Mouse (Mus musculus) myocyte (in vitro differentiated cells): ENCODE measurements around the gene Commd1. TPM values are rescaled to one million over a fixed set of nuclear protein-coding genes. Genes with fewer than 3 reads are reported as not detected.

Source experiments
- H3K27me3 ChIP-seq: one replicate; pipeline ENCODE4 v1.6.1; 2011; ENCODE audit not compliant: control insufficient read depth, insufficient read depth, insufficient read length
- H3K36me3 ChIP-seq: one replicate; pipeline ENCODE4 v1.6.1; 2011; ENCODE audit not compliant: control insufficient read depth, insufficient read depth
- H3K4me2 ChIP-seq: one replicate; pipeline ENCODE4 v1.6.1; 2011; ENCODE audit warnings: low read depth, control low read depth
- H3K4me3 ChIP-seq: one replicate; pipeline ENCODE4 v1.5.1; 2011; ENCODE audit warnings: mild to moderate bottlenecking, control low read depth, moderate library complexity
- H3K79me2 ChIP-seq: one replicate; pipeline ENCODE4 v1.6.1; 2011; ENCODE audit not compliant: control insufficient read depth, insufficient read depth
- H3ac ChIP-seq: one replicate; pipeline ENCODE4 v1.6.1; 2011; ENCODE audit not compliant: control insufficient read depth, insufficient read length
- CEBPB ChIP-seq: IDR thresholded peaks from 2 replicates; pipeline ENCODE4 v1.6.1; 2011; ENCODE audit warnings: mild to moderate bottlenecking, moderate library complexity; ENCODE audit not compliant: poor library complexity, insufficient read depth, severe bottlenecking
- E2F4 ChIP-seq: IDR thresholded peaks from one replicate; pipeline ENCODE4 v1.6.1; 2011; ENCODE audit warnings: mild to moderate bottlenecking, control low read depth, moderate library complexity; ENCODE audit not compliant: insufficient read depth
- MAX ChIP-seq: IDR thresholded peaks from one replicate; pipeline ENCODE4 v1.6.1; 2011; ENCODE audit warnings: low read depth, mild to moderate bottlenecking, control low read depth
- MYOD1 ChIP-seq, 3 experiments: IDR thresholded peaks; one replicate each; pipeline ENCODE4 v1.6.1; 2011; ENCODE audit warnings: control low read depth in 2 of 3, low read depth in 2 of 3, mild to moderate bottlenecking in 2 of 3, moderate library complexity in 1 of 3; ENCODE audit not compliant: insufficient read length in 2 of 3, control insufficient read depth in 1 of 3
- MYOG ChIP-seq, 3 experiments: IDR thresholded peaks; one replicate each; pipeline ENCODE4 v1.6.1; 2011; ENCODE audit warnings: control low read depth in 2 of 3, low read depth in 2 of 3, mild to moderate bottlenecking in 2 of 3; ENCODE audit not compliant: insufficient read length in 2 of 3, control insufficient read depth in 1 of 3, insufficient read depth in 1 of 3
- POLR2A ChIP-seq: IDR thresholded peaks from one replicate; pipeline ENCODE4 v1.6.1; 2011; ENCODE audit warnings: low read depth, mild to moderate bottlenecking, control low read depth, moderate library complexity; ENCODE audit not compliant: insufficient read length
- POLR2AphosphoS2 ChIP-seq: IDR thresholded peaks from one replicate; pipeline ENCODE4 v1.6.1; 2011; ENCODE audit warnings: low read depth, control low read depth; ENCODE audit not compliant: insufficient read length
- REST ChIP-seq: IDR thresholded peaks from one replicate; pipeline ENCODE4 v1.6.1; 2011; ENCODE audit warnings: mild to moderate bottlenecking, control low read depth, moderate library complexity; ENCODE audit not compliant: insufficient read depth, insufficient read length
- SRF ChIP-seq: IDR thresholded peaks from one replicate; pipeline ENCODE4 v1.6.1; 2011; ENCODE audit warnings: low read depth; ENCODE audit not compliant: control insufficient read depth, insufficient read length
- TCF12 ChIP-seq: IDR thresholded peaks from one replicate; pipeline ENCODE4 v1.6.1; 2011; ENCODE audit warnings: mild to moderate bottlenecking, control low read depth; ENCODE audit not compliant: poor library complexity, insufficient read depth, severe bottlenecking
- TCF3 ChIP-seq: IDR thresholded peaks from one replicate; pipeline ENCODE4 v1.6.1; 2011; ENCODE audit warnings: low read depth, control low read depth; ENCODE audit not compliant: insufficient read length
- USF1 ChIP-seq: IDR thresholded peaks from one replicate; pipeline ENCODE4 v1.6.1; 2011; ENCODE audit warnings: low read depth, mild to moderate bottlenecking, control low read depth, moderate library complexity
- polyA plus RNA-seq: library from polyadenylated mRNA; unstranded; fragments of >200 nt; fragmentation: generic; extraction: Trizol; gene quantifications from one replicate; pipeline ENCODE4 v1.2.1, GENCODE M21; 2012; ENCODE audit warnings: missing spikeins

Gene Commd1
- polyA plus RNA-seq, 1 experiment: 174 TPM

DNA sequence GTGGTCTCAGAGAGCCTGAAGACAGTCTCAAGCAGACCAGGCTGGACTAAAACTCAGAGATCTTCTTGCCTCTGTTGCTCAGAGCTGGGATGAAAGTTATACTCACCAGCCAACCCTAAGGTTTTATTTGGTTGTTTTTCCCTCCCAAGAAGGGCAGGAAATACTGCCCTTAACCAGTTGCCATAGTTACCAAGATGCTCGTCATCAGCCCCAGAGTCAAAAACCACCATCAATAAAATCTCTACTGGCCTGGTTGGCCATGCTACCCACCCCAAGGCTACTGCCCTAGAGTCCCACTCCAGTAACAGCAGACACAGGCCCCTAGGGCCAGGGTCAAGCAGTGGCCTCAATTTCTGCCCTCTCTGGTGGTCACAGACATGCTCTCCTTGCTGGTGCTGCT lies 129.7 kb downstream of the Commd1 start:
- TF ChIP-seq MAX (no peak), TCF3 (no peak), REST (no peak), TCF12 (no peak), MYOD1 (IDR thresholded peaks at IDR 0.05; ENCODE audit: control insufficient read depth in 1 of 3, insufficient read length in 2 of 3, low read depth in 2 of 3) (no peak), POLR2A (no peak)
- Histone ChIP-seq H3K4me2 (no peak overlapping the region), H3ac (no peak overlapping the region), H3K79me2 (peaks cover 91% of the 10 kb centered on the region), H3K36me3 (no peaks in the 10 kb centered on the region), H3K4me3 (no peak overlapping the region), H3K27me3 (no peaks in the 10 kb centered on the region)

DNA sequence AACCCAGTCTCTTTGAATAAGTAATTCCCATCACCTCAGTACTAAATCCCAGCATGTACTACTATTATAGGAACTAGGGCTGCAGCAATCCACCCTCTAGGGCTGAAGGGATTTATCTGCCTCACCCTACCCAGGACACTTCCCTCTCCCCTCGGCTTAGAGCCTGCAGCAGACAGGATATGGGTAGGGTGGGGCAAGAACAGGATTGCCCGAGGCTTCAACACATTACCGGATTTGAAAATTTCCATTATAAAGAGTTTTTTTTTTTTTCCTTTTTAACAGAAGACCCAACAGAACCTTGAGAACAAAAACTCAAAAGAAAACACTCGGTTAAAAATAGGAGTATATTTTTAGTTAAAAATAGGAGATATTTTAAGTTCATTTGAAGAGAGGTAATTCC lies 130.8 kb downstream of the Commd1 start:
- no peak overlapping the region for H3K4me3 ChIP-seq
- peaks cover 90% of the 10 kb centered on the region for H3K79me2 ChIP-seq
- no peak overlapping the region for H3ac ChIP-seq

DNA sequence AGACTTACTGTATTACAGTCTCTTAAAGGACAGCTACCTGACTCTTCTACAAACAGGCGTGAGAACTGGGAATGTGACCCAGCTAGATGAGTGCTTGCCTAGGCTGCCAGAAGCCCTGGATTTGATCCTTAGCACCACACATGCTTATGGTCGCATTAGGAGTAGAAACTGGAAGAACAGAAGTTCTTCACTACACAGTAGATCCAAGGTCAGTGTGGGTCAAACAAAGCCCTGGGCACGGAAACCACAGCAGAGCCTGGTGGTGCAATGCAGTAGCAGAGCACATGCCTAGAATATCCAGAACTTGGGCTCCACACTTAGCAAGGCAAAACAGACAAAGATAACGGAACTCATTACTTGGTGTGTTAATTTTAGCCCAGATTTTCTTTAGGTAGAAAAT lies 132.1 kb downstream of the Commd1 start:
- TF ChIP-seq REST (no peak), MYOD1 (IDR thresholded peaks at IDR 0.05; ENCODE audit: control insufficient read depth in 1 of 3, insufficient read length in 2 of 3, low read depth in 2 of 3) (no peak), TCF3 (no peak), USF1 (no peak), TCF12 (no peak), E2F4 (no peak), POLR2AphosphoS2 (no peak), MAX (no peak), MYOG (IDR thresholded peaks at IDR 0.05; ENCODE audit: control insufficient read depth in 1 of 3, insufficient read depth in 1 of 3, insufficient read length in 2 of 3, low read depth in 2 of 3) (no peak), CEBPB (no peak), SRF (no peak), POLR2A (no peak)
- H3K36me3 ChIP-seq: no peaks in the 10 kb centered on the region
- H3K4me2 ChIP-seq: no peak overlapping the region
- H3K4me3 ChIP-seq: no peak overlapping the region
- H3K27me3 ChIP-seq: no peaks in the 10 kb centered on the region
- peaks cover 85% of the 10 kb centered on the region for H3K79me2 ChIP-seq
- no peak overlapping the region for H3ac ChIP-seq

More for the DNA sequence above, 130.8 kb downstream of the Commd1 start:
- no peaks in the 10 kb centered on the region for H3K27me3 ChIP-seq
- no peak overlapping the region for H3K4me2 ChIP-seq
- TF ChIP-seq POLR2A (no peak), POLR2AphosphoS2 (no peak), USF1 (no peak), CEBPB (no peak), SRF (no peak), TCF3 (no peak), TCF12 (no peak), REST (no peak), E2F4 (no peak), MAX (no peak), MYOD1 (IDR thresholded peaks at IDR 0.05; ENCODE audit: control insufficient read depth in 1 of 3, insufficient read length in 2 of 3, low read depth in 2 of 3) (no peak), MYOG (IDR thresholded peaks at IDR 0.05; ENCODE audit: control insufficient read depth in 1 of 3, insufficient read depth in 1 of 3, insufficient read length in 2 of 3, low read depth in 2 of 3) (no peak)
- no peaks in the 10 kb centered on the region for H3K36me3 ChIP-seq

DNA sequence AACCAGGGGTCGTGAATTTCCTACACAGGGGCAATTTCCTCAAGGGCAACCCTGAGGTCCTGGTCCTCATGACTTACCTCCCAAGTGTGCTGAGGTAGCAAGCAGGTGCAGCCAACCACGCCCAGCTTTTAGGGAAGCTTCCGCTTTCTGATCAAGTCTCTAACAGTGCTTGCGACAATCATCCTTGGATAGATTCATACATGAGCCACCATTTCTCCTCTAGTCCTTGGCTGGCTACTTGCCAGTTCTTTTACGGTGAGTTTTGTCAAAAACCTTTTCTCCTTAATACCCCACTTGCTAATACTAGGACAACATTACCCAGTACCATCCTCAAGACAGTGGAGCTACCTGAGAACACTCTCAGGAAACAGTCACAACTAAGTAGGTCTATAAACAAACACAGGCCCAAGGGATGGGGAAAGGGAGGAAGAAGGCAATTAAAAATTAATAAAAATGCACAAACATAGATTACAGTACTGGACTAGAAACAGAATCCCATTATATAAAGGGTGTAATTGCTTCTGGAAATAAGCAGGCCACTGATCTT lies 133.5 kb downstream of the Commd1 start:
- TF ChIP-seq MYOD1 (IDR thresholded peaks at IDR 0.05; ENCODE audit: control insufficient read depth in 1 of 3, insufficient read length in 2 of 3, low read depth in 2 of 3): no peak
- TF ChIP-seq MAX: no peak
- TF ChIP-seq POLR2A: no peak
- TF ChIP-seq USF1: no peak
- TF ChIP-seq TCF12: no peak
- no peak for TF ChIP-seq POLR2AphosphoS2
- no peak for TF ChIP-seq SRF
- no peak for TF ChIP-seq TCF3
- no peak for TF ChIP-seq MYOG (IDR thresholded peaks at IDR 0.05; ENCODE audit: control insufficient read depth in 1 of 3, insufficient read depth in 1 of 3, insufficient read length in 2 of 3, low read depth in 2 of 3)
- no peak for TF ChIP-seq CEBPB
- TF ChIP-seq E2F4: no peak
- TF ChIP-seq REST: no peak
- peak overlapping the region; percentile 67 for H3K4me2 ChIP-seq
- H3K36me3 ChIP-seq: no peaks in the 10 kb centered on the region
- peaks cover 86% of the 10 kb centered on the region for H3K79me2 ChIP-seq
- no peaks in the 10 kb centered on the region for H3K27me3 ChIP-seq
- H3K4me3 ChIP-seq: no peak overlapping the region
- no peak overlapping the region for H3ac ChIP-seq
